ENCODE assay signal across 12 mouse cellular contexts in genomic region chr6:90623456-90623836, GRCm38 (mm10). TPM values are rescaled to one million over a fixed set of nuclear protein-coding genes. Genes with fewer than 3 reads are reported as not detected.
DNase-seq lines count a peak whose midpoint lies in the region; ATAC-seq and TF ChIP-seq lines count a peak whose summit lies in the region.
"Had no signal": no experiment of that assay in that cellular context is flagged by ENCODE, and none has a peak within 500 bp of the region (broad histone marks: within the 10 kb centered on the region; RNA-seq: fewer than 3 reads in every experiment).

No protein-coding gene starts in this region.

- 63% methylated on average over 5 of the region's 5 CpGs for WGBS in heart, embryonic 15.5 days
- WGBS in lung, postnatal 0 days, result 68% methylated on average over 5 of the region's 5 CpGs
- 52% methylated on average over 5 of the region's 5 CpGs for WGBS in liver, embryonic 11.5 days

- no peaks in the 10 kb centered on the region for H3K9me3 ChIP-seq in heart, embryonic 15.5 days (replicated peaks)
- no peaks in the 10 kb centered on the region for H3K9me3 ChIP-seq in lung, postnatal 0 days (ENCODE audit: low read length)
- H3K9me3 ChIP-seq in liver, embryonic 11.5 days (ENCODE audit: control insufficient read depth, low read length), result no peaks in the 10 kb centered on the region
- H3K9me3 ChIP-seq: limb, embryonic 12.5 days; midbrain, embryonic 15.5 days had no signal

- intact Hi-C loops in heart, postnatal 25 days (cut with DNase I), result no loop called here

- no peak for ATAC-seq in heart, embryonic 15.5 days (replicated peaks; ENCODE audit: insufficient number of reproducible peaks, insufficient read depth, low FRiP score, low read depth)
- no peak for ATAC-seq in lung, postnatal 0 days
- no peak for ATAC-seq in liver, embryonic 11.5 days (replicated peaks; ENCODE audit: low FRiP score)
- 0 out of 2 replicates have a peak, but pooled peaks have one; percentile 7 for ATAC-seq in megakaryocyte progenitor cell, adult 5-6 weeks (replicated peaks; ENCODE audit: poor library complexity)
- ATAC-seq: CD4-positive, CD25-positive, alpha-beta regulatory T cell, adult 4 months had no signal

- no peaks in the 10 kb centered on the region for H3K36me3 ChIP-seq in heart, embryonic 15.5 days
- no peaks in the 10 kb centered on the region for H3K36me3 ChIP-seq in lung, postnatal 0 days (ENCODE audit: insufficient read depth, low read length)
- H3K36me3 ChIP-seq in liver, embryonic 11.5 days (ENCODE audit: control insufficient read depth, insufficient read depth, low read length), result peaks cover 18% of the 10 kb centered on the region
- H3K36me3 ChIP-seq: limb, embryonic 12.5 days; midbrain, embryonic 15.5 days had no signal

- H3K4me3 ChIP-seq in heart, embryonic 15.5 days, result no peak overlapping the region
- H3K4me3 ChIP-seq in lung, postnatal 0 days (ENCODE audit: low read depth, low read length), result no peak overlapping the region
- H3K4me3 ChIP-seq in liver, embryonic 11.5 days (ENCODE audit: low read depth, low read length), result peak overlapping the region; percentile 39
- H3K4me3 ChIP-seq: limb, embryonic 12.5 days; midbrain, embryonic 15.5 days had no signal

- peak overlapping the region; percentile 35; the same call in 1 of the 2 replicates for H3K4me2 ChIP-seq in heart, embryonic 15.5 days
- H3K4me2 ChIP-seq in lung, postnatal 0 days (replicated peaks; ENCODE audit: low read depth, low read length), result no peak overlapping the region
- peak overlapping the region; percentile 63 for H3K4me2 ChIP-seq in liver, embryonic 11.5 days
- H3K4me2 ChIP-seq: hindbrain, embryonic 14.5 days; limb, embryonic 12.5 days; midbrain, embryonic 15.5 days had no signal

- H3K27me3 ChIP-seq in heart, embryonic 15.5 days, result no peaks in the 10 kb centered on the region
- H3K27me3 ChIP-seq in lung, postnatal 0 days (replicated peaks; ENCODE audit: insufficient read depth, low read length), result no peaks in the 10 kb centered on the region
- no peaks in the 10 kb centered on the region for H3K27me3 ChIP-seq in liver, embryonic 11.5 days (replicated peaks; ENCODE audit: control insufficient read depth, insufficient read depth, low read length)
- H3K27me3 ChIP-seq: limb, embryonic 12.5 days; midbrain, embryonic 15.5 days had no signal

- DNase-seq in heart, postnatal 25 days (ENCODE audit: low spot score), result no peak
- no peak for DNase-seq in lung, postnatal 0 days (ENCODE audit: low spot score)
- no peak for DNase-seq in lung, postnatal 10 days
- no peak for DNase-seq in liver, embryonic 11.5 days (ENCODE audit: low spot score)
- no peak for DNase-seq in kidney, adult 8-10 months
- DNase-seq in cerebellum, adult 11 months, result no peak

- no peak for TF ChIP-seq CTCF in lung, postnatal 0 days (IDR thresholded peaks at IDR 0.05)

- H3K4me1 ChIP-seq in heart, embryonic 15.5 days (replicated peaks), result peaks cover 58% of the 10 kb centered on the region
- H3K4me1 ChIP-seq in lung, postnatal 0 days (ENCODE audit: insufficient read depth, low read depth, low read length), result peaks cover 18% of the 10 kb centered on the region
- peaks cover 61% of the 10 kb centered on the region for H3K4me1 ChIP-seq in liver, embryonic 11.5 days (replicated peaks; ENCODE audit: control insufficient read depth, insufficient read depth, low read length)

- H3K27ac ChIP-seq in heart, embryonic 15.5 days, result peak overlapping the region; percentile 76
- H3K27ac ChIP-seq in lung, postnatal 0 days (ENCODE audit: low read length), result 0 out of 2 replicates have a peak overlapping the region, but pooled peaks have one; percentile 69
- H3K27ac ChIP-seq in liver, embryonic 11.5 days (ENCODE audit: low read depth, low read length), result peak overlapping the region; percentile 94
- H3K27ac ChIP-seq: hindbrain, embryonic 14.5 days; limb, embryonic 12.5 days; midbrain, embryonic 15.5 days had no signal

- TF ChIP-seq EP300 in lung, postnatal 0 days (IDR thresholded peaks at IDR 0.05), result no peak

- H3K9ac ChIP-seq in heart, embryonic 15.5 days, result no peak overlapping the region
- no peak overlapping the region for H3K9ac ChIP-seq in lung, postnatal 0 days (replicated peaks; ENCODE audit: low read depth)
- peak overlapping the region; percentile 68 for H3K9ac ChIP-seq in liver, embryonic 11.5 days (ENCODE audit: low read depth, low read length)
- H3K9ac ChIP-seq: hindbrain, embryonic 14.5 days; limb, embryonic 12.5 days; midbrain, embryonic 15.5 days had no signal

RNA-seq across cellular contexts. Expression of gene Slc41a3, which starts 18.9 kb away (rescaled TPM):
- 10.7 and 12.0 TPM in 2 replicates for polyA plus RNA-seq in heart, embryonic 15.5 days (2015; fragmentation: Nextera tagmentation; extraction: Ambion mirVana)
- total RNA-seq in heart, postnatal 25 days (2021), result 100 to 1,000 TPM in 1 of 2 experiments, 10 to 100 TPM in 1; 51.0 to 103 TPM
- polyA plus RNA-seq in lung, postnatal 0 days (2015; fragmentation: Nextera tagmentation; extraction: Ambion mirVana), result 9.7 and 10.8 TPM in 2 replicates
- polyA plus RNA-seq in liver, embryonic 11.5 days (2014; fragmentation: Nextera tagmentation; extraction: Ambion mirVana), result 43.0 and 46.2 TPM in 2 replicates
- 3.3 and 6.4 TPM in 2 replicates for total RNA-seq in megakaryocyte progenitor cell, adult 5-6 weeks (2015)
- 2.4 and 4.0 TPM in 2 replicates for total RNA-seq in megakaryocyte progenitor cell, adult 5-6 weeks (2017)
